In the genomic region with DNA sequence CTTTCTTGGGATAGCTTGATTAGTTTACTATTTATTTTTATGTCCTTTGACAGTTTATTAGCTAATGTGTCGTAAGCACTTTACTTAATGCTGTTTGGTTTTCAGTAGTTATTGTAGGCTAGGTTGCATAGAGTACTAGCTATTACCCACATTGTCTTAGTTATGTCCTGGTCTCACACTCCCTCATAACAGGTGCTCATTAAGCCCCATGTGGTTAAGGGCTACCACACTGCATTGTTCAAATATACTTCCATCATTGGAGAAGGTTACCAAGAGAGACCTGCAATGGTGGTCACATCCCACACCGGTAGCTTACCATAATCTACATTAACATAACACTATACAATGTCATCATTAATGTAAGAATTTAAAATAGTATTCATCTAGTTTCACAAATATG, we compare ENCODE assay signal across 30 mouse cellular contexts.
"Had no signal": no experiment of that assay in that cellular context is flagged by ENCODE, and none has a peak within 500 bp of the region (broad histone marks: within the 10 kb centered on the region; RNA-seq: fewer than 3 reads in every experiment).

No protein-coding gene starts in this region.

- H3K36me3 ChIP-seq: heart, embryonic 10.5 days; heart, embryonic 12.5 days; heart, embryonic 13.5 days; heart, embryonic 15.5 days; hindbrain, embryonic 10.5 days; hindbrain, embryonic 12.5 days; hindbrain, embryonic 13.5 days; hindbrain, embryonic 15.5 days; intestine, embryonic 15.5 days; kidney, embryonic 15.5 days had no signal

- H3K27me3 ChIP-seq: heart, embryonic 12.5 days; heart, embryonic 13.5 days; heart, embryonic 15.5 days; hindbrain, embryonic 12.5 days; hindbrain, embryonic 13.5 days; hindbrain, embryonic 15.5 days; intestine, embryonic 15.5 days; kidney, embryonic 15.5 days had no signal

- DNase-seq: heart, postnatal 10 days; heart, postnatal 14 days; heart, postnatal 36 days; heart, postnatal 4 days; kidney, adult 11 months; kidney, adult 18-20 months; kidney, adult 2 months; kidney, adult 8-10 months; kidney, adult 9 months; kidney, postnatal 10 days; kidney, postnatal 14 days; kidney, postnatal 25 days; kidney, postnatal 36 days; kidney, postnatal 4 days; layer of hippocampus, adult 9-11 months; layer of hippocampus, postnatal 36 days had no signal

- H3K4me2 ChIP-seq: heart, embryonic 11.5 days; heart, embryonic 12.5 days; heart, embryonic 13.5 days; heart, embryonic 15.5 days; hindbrain, embryonic 12.5 days; hindbrain, embryonic 13.5 days; hindbrain, embryonic 14.5 days; hindbrain, embryonic 15.5 days; intestine, embryonic 15.5 days; kidney, embryonic 15.5 days had no signal

- H3K4me3 ChIP-seq: heart, embryonic 10.5 days; heart, embryonic 12.5 days; heart, embryonic 13.5 days; heart, embryonic 15.5 days; hindbrain, embryonic 10.5 days; hindbrain, embryonic 12.5 days; hindbrain, embryonic 13.5 days; hindbrain, embryonic 15.5 days; intestine, embryonic 15.5 days; kidney, embryonic 15.5 days; layer of hippocampus, adult 2 months; left cerebral cortex, adult 2 months had no signal
